ENCODE assay signal across 22 mouse cellular contexts in genomic region chr2:50573455-50573854, GRCm38 (mm10).
A peak's percentile ranks its signal among the peaks of the same experiment; 100 is the strongest.
DNase-seq lines count a peak whose midpoint lies in the region; ATAC-seq and TF ChIP-seq lines count a peak whose summit lies in the region.
"Had no signal": no experiment of that assay in that cellular context is flagged by ENCODE, and none has a peak within 500 bp of the region (broad histone marks: within the 10 kb centered on the region; RNA-seq: fewer than 3 reads in every experiment).

No protein-coding gene starts in this region.

- H3K36me3 ChIP-seq in heart, embryonic 12.5 days = no peaks in the 10 kb centered on the region
- H3K36me3 ChIP-seq in kidney, embryonic 16.5 days (ENCODE audit: insufficient read depth, low read length) = no peaks in the 10 kb centered on the region
- no peaks in the 10 kb centered on the region for H3K36me3 ChIP-seq in lung, postnatal 0 days (ENCODE audit: insufficient read depth, low read length)
- H3K36me3 ChIP-seq: forebrain, embryonic 15.5 days; G1E; hindbrain, embryonic 13.5 days; limb, embryonic 12.5 days; liver, embryonic 12.5 days; stomach, embryonic 15.5 days had no signal

- H3K4me1 ChIP-seq in heart, embryonic 12.5 days (replicated peaks) = 0 out of 2 replicates have a peak, but pooled peaks cover 6% of the 10 kb centered on the region
- no peaks in the 10 kb centered on the region for H3K4me1 ChIP-seq in kidney, embryonic 16.5 days (ENCODE audit: insufficient read depth, low read length)
- no peaks in the 10 kb centered on the region for H3K4me1 ChIP-seq in lung, postnatal 0 days (ENCODE audit: insufficient read depth, low read depth, low read length)
- H3K4me1 ChIP-seq: liver, embryonic 12.5 days had no signal

- no peaks in the 10 kb centered on the region for H3K27me3 ChIP-seq in heart, embryonic 12.5 days (replicated peaks)
- H3K27me3 ChIP-seq in kidney, embryonic 16.5 days (ENCODE audit: insufficient read depth, low read length) = no peaks in the 10 kb centered on the region
- no peaks in the 10 kb centered on the region for H3K27me3 ChIP-seq in lung, postnatal 0 days (replicated peaks; ENCODE audit: insufficient read depth, low read length)
- H3K27me3 ChIP-seq: CH12.LX; forebrain, embryonic 15.5 days; hindbrain, embryonic 13.5 days; limb, embryonic 12.5 days; liver, embryonic 12.5 days; stomach, embryonic 15.5 days had no signal

- no peak overlapping the region for H3K4me2 ChIP-seq in heart, embryonic 12.5 days
- H3K4me2 ChIP-seq in kidney, embryonic 16.5 days (replicated peaks; ENCODE audit: low read depth, low read length) = no peak overlapping the region
- H3K4me2 ChIP-seq in lung, postnatal 0 days (replicated peaks; ENCODE audit: low read depth, low read length) = no peak overlapping the region
- H3K4me2 ChIP-seq: forebrain, embryonic 15.5 days; heart, embryonic 11.5 days; hindbrain, embryonic 13.5 days; limb, embryonic 12.5 days; liver, embryonic 12.5 days; stomach, embryonic 15.5 days had no signal

- no peak for ATAC-seq in heart, embryonic 12.5 days (ENCODE audit: insufficient number of reproducible peaks, low FRiP score)
- no peak for ATAC-seq in kidney, embryonic 16.5 days (ENCODE audit: low FRiP score, low TSS enrichment)
- ATAC-seq in lung, postnatal 0 days = no peak
- ATAC-seq: forebrain, embryonic 15.5 days; liver, embryonic 12.5 days had no signal

- H3K27ac ChIP-seq in heart, embryonic 12.5 days (ENCODE audit: poor library complexity, severe bottlenecking) = no peak overlapping the region
- no peak overlapping the region for H3K27ac ChIP-seq in kidney, embryonic 16.5 days (ENCODE audit: low read length)
- no peak overlapping the region for H3K27ac ChIP-seq in lung, postnatal 0 days (ENCODE audit: low read length)
- H3K27ac ChIP-seq: forebrain, embryonic 15.5 days; hindbrain, embryonic 13.5 days; limb, embryonic 12.5 days; liver, embryonic 12.5 days; stomach, embryonic 15.5 days had no signal

- no peak for TF ChIP-seq EP300 in lung, postnatal 0 days (IDR thresholded peaks at IDR 0.05)

- peak; percentile 9 for DNase-seq in heart, adult 8-10 months (ENCODE audit: low spot score)
- peak; percentile 25 for DNase-seq in kidney, postnatal 14 days
- DNase-seq in lung, postnatal 0 days (ENCODE audit: low spot score) = peak; percentile 29
- DNase-seq in lung, postnatal 14 days = no peak
- DNase-seq in brain, embryonic 14.5 days (ENCODE audit: low read depth) = peak; percentile 70
- DNase-seq in thymus, postnatal 10 days (ENCODE audit: low spot score in 2 of 2) = no peak
- DNase-seq: adrenal gland, adult 8-10 months; B cell, adult 2 months; cerebellum, adult 2 months; cerebellum, postnatal 36 days; midbrain, embryonic 14.5 days; thymus, postnatal 36 days had no signal

- WGBS in heart, embryonic 12.5 days = 58% methylated on average over 3 of the region's 3 CpGs
- WGBS in kidney, embryonic 16.5 days = 51% methylated on average over 3 of the region's 3 CpGs
- 25% methylated on average over 3 of the region's 3 CpGs for WGBS in lung, postnatal 0 days

- no peak overlapping the region for H3K4me3 ChIP-seq in heart, embryonic 12.5 days
- H3K4me3 ChIP-seq in kidney, embryonic 16.5 days (ENCODE audit: low read length) = no peak overlapping the region
- H3K4me3 ChIP-seq in lung, postnatal 0 days (ENCODE audit: low read depth, low read length) = no peak overlapping the region
- H3K4me3 ChIP-seq: forebrain, embryonic 15.5 days; hindbrain, embryonic 13.5 days; limb, embryonic 12.5 days; liver, embryonic 12.5 days; stomach, embryonic 15.5 days had no signal

- no peak for TF ChIP-seq POLR2A in brain, embryonic 14.5 days (IDR thresholded peaks at IDR 0.05; ENCODE audit: borderline replicate concordance, extremely low read depth, insufficient read depth, insufficient read length, poor library complexity, severe bottlenecking)

- TF ChIP-seq CTCF in lung, postnatal 0 days (IDR thresholded peaks at IDR 0.05) = no peak
- no peak for TF ChIP-seq CTCF in brain, embryonic 14.5 days (IDR thresholded peaks at IDR 0.05; ENCODE audit: borderline replicate concordance, extremely low read depth, insufficient read depth, insufficient read length)

- no peak overlapping the region for H3K9ac ChIP-seq in heart, embryonic 12.5 days
- H3K9ac ChIP-seq in kidney, embryonic 16.5 days (replicated peaks; ENCODE audit: low read length) = no peak overlapping the region
- no peak overlapping the region for H3K9ac ChIP-seq in lung, postnatal 0 days (replicated peaks; ENCODE audit: low read depth)
- H3K9ac ChIP-seq: forebrain, embryonic 15.5 days; hindbrain, embryonic 13.5 days; limb, embryonic 12.5 days; liver, embryonic 12.5 days; stomach, embryonic 15.5 days had no signal

- no peaks in the 10 kb centered on the region for H3K9me3 ChIP-seq in heart, embryonic 12.5 days (replicated peaks)
- no peaks in the 10 kb centered on the region for H3K9me3 ChIP-seq in kidney, embryonic 16.5 days (ENCODE audit: low read length)
- H3K9me3 ChIP-seq in lung, postnatal 0 days (ENCODE audit: low read length) = no peaks in the 10 kb centered on the region
- H3K9me3 ChIP-seq: forebrain, embryonic 15.5 days; hindbrain, embryonic 13.5 days; limb, embryonic 12.5 days; liver, embryonic 12.5 days; stomach, embryonic 15.5 days had no signal

Comparison
In these comparisons a context has a peak if more than half of its experiments do, and no peak if none do; other contexts are left out.
1. DNase-seq: peak in heart, adult 8-10 months (single experiment), kidney, postnatal 14 days (single experiment), lung, postnatal 0 days (single experiment) and brain, embryonic 14.5 days (single experiment); none in lung, postnatal 14 days (single experiment) and thymus, postnatal 10 days (0 of 2).